In genomic region chr14:50955942-50956508, GRCm38 (mm10) we compare ENCODE assay signal across 8 mouse cellular contexts. TPM values are rescaled to one million over a fixed set of nuclear protein-coding genes. Genes with fewer than 3 reads are reported as not detected.
DNase-seq lines count a peak whose midpoint lies in the region; ATAC-seq and TF ChIP-seq lines count a peak whose summit lies in the region.
"Not testable (repeated sequence)": the region's sequence is repeated elsewhere in the genome, so short reads cannot be mapped to it uniquely, and the experiment has no call there.

Gene Pnp2 (plus strand): TSS chr14:50955992.

- TF ChIP-seq EP300 in ES-Bruce4 (IDR thresholded peaks at IDR 0.05; ENCODE audit: insufficient read depth, low read depth, low read length): not testable (repeated sequence)
- 0 out of 2 replicates have a peak, but pooled peaks have one; percentile 31 for TF ChIP-seq EP300 in liver, postnatal 0 days (IDR thresholded peaks at IDR 0.05; ENCODE audit: low read depth)

- not testable (repeated sequence) for H3K36me3 ChIP-seq in ES-Bruce4 (ENCODE audit: control insufficient read depth, insufficient read depth, low read length, poor library complexity, severe bottlenecking); hindbrain, embryonic 11.5 days (ENCODE audit: control insufficient read depth, insufficient read depth, low read length); liver, postnatal 0 days (replicated peaks; ENCODE audit: insufficient read depth, low read length); stomach, embryonic 14.5 days (ENCODE audit: control insufficient read depth, insufficient read depth, low read length)

- H3K4me3 ChIP-seq in ES-Bruce4 (ENCODE audit: low read depth, low read length): peak within 1 kb of the TSS; percentile 19
- not testable (repeated sequence) for H3K4me3 ChIP-seq in hindbrain, embryonic 11.5 days (ENCODE audit: low read depth, low read length); stomach, embryonic 14.5 days (ENCODE audit: low read depth, low read length)
- H3K4me3 ChIP-seq in liver, postnatal 0 days (ENCODE audit: low read depth, low read length): peak within 1 kb of the TSS; percentile 49

- H3K9ac ChIP-seq in ES-Bruce4 (ENCODE audit: low read depth, poor library complexity, severe bottlenecking): peak within 1 kb of the TSS; percentile 40; the same call in 1 of the 2 replicates
- not testable (repeated sequence) for H3K9ac ChIP-seq in hindbrain, embryonic 11.5 days (ENCODE audit: low read depth, low read length); stomach, embryonic 14.5 days (replicated peaks; ENCODE audit: low read depth, low read length)
- H3K9ac ChIP-seq in liver, postnatal 0 days (replicated peaks): peak within 1 kb of the TSS; percentile 60

- H3K9me3 ChIP-seq in ES-Bruce4 (replicated peaks; ENCODE audit: control insufficient read depth, insufficient read depth, low read length, poor library complexity, severe bottlenecking); hindbrain, embryonic 11.5 days (ENCODE audit: control insufficient read depth, low read length); liver, postnatal 0 days (ENCODE audit: low read length); stomach, embryonic 14.5 days (ENCODE audit: control insufficient read depth, low read depth, low read length): not testable (repeated sequence)

- H3K4me2 ChIP-seq in hindbrain, embryonic 11.5 days (replicated peaks; ENCODE audit: low read depth, low read length): not testable (repeated sequence)
- peak within 1 kb of the TSS; percentile 67 for H3K4me2 ChIP-seq in liver, postnatal 0 days (ENCODE audit: low read depth, low read length)
- H3K4me2 ChIP-seq in stomach, embryonic 14.5 days (replicated peaks; ENCODE audit: low read depth, low read length): 0 out of 2 replicates have a peak within 1 kb of the TSS, but pooled peaks have one; percentile 12

- ATAC-seq in hindbrain, embryonic 11.5 days (ENCODE audit: low FRiP score): peak; percentile 89
- peak; percentile 86 for ATAC-seq in liver, postnatal 0 days
- ATAC-seq in stomach, embryonic 14.5 days (ENCODE audit: insufficient number of reproducible peaks, insufficient read depth, low FRiP score, low read depth): peak; percentile 80

- 9% methylated on average over 18 of the region's 19 CpGs for WGBS in hindbrain, embryonic 11.5 days
- 15% methylated on average over 17 of the region's 19 CpGs for WGBS in liver, postnatal 0 days (ENCODE audit: insufficient replicate concordance)
- WGBS in stomach, embryonic 14.5 days: 7% methylated on average over 19 of the region's 19 CpGs

- not testable (repeated sequence) for H3K27me3 ChIP-seq in ES-Bruce4 (ENCODE audit: control insufficient read depth, insufficient read depth, low read length, poor library complexity, severe bottlenecking); hindbrain, embryonic 11.5 days (ENCODE audit: control insufficient read depth, insufficient read depth, low read length); liver, postnatal 0 days (ENCODE audit: insufficient read depth, low read length); stomach, embryonic 14.5 days (ENCODE audit: control insufficient read depth, insufficient read depth, low read length)

- not testable (repeated sequence) for TF ChIP-seq POLR2A in ES-Bruce4 (IDR thresholded peaks at IDR 0.05; ENCODE audit: insufficient read depth, low read length)

- not testable (repeated sequence) for TF ChIP-seq CTCF in ES-Bruce4 (IDR thresholded peaks at IDR 0.05; ENCODE audit: low read depth, low read length)
- TF ChIP-seq CTCF in liver, postnatal 0 days (IDR thresholded peaks at IDR 0.05; ENCODE audit: low read depth): peak; percentile 46

- H3K27ac ChIP-seq in ES-Bruce4 (ENCODE audit: insufficient read depth, low read length): peak within 1 kb of the TSS; percentile 79
- H3K27ac ChIP-seq in hindbrain, embryonic 11.5 days (ENCODE audit: low read depth, low read length); stomach, embryonic 14.5 days (ENCODE audit: low read length): not testable (repeated sequence)
- peak within 1 kb of the TSS; percentile 85 for H3K27ac ChIP-seq in liver, postnatal 0 days (ENCODE audit: low read depth)

- not testable (repeated sequence) for H3K4me1 ChIP-seq in ES-Bruce4 (ENCODE audit: control insufficient read depth, insufficient read depth, low read length); hindbrain, embryonic 11.5 days (replicated peaks; ENCODE audit: control insufficient read depth, insufficient read depth, low read length); stomach, embryonic 14.5 days (ENCODE audit: control insufficient read depth, insufficient read depth, low read length)
- H3K4me1 ChIP-seq in liver, postnatal 0 days (ENCODE audit: insufficient read depth): peaks cover 14% of the 10 kb centered on the region

- peak; percentile 69 to 76 for DNase-seq in cerebellum, postnatal 14 days
- peak; percentile 38 to 48 for DNase-seq in frontal cortex, postnatal 36 days (ENCODE audit: low spot score in 2 of 2)
- peak; percentile 32 for DNase-seq in hindbrain, embryonic 11.5 days (ENCODE audit: low spot score)
- peak; percentile 9 to 59 for DNase-seq in layer of hippocampus, adult 18-20 months (ENCODE audit: low spot score in 2 of 2)
- peak; percentile 68 for DNase-seq in liver, postnatal 0 days
- DNase-seq in natural killer cell, adult 2 months (ENCODE audit: low spot score in 2 of 2): peak; percentile 53 to 63

RNA-seq across cellular contexts. Expression of gene Pnp2, which starts in this region (rescaled TPM):
- 6.1 and 9.4 TPM in 2 replicates for polyA plus RNA-seq in ES-Bruce4 (2011; ENCODE audit: insufficient read depth, insufficient read length, low read depth, missing spikeins)
- polyA plus RNA-seq in hindbrain, embryonic 11.5 days (2014; fragmentation: Nextera tagmentation; extraction: Ambion mirVana): 0.36 and 0.52 TPM in 2 replicates
- 1 to 10 TPM in 1 of 2 experiments, under 1 TPM in 1; 0.94 to 1.3 TPM for total RNA-seq in layer of hippocampus, adult 18-20 months (2021)
- 7.1 and 7.3 TPM in 2 replicates for polyA plus RNA-seq in liver, postnatal 0 days (2015; fragmentation: Nextera tagmentation; extraction: Ambion mirVana)
- polyA plus RNA-seq in stomach, embryonic 14.5 days (2014; fragmentation: Nextera tagmentation; extraction: Ambion mirVana): 0.31 TPM in 1 of 2 replicates, not detected in the other

Comparison
In these comparisons a context has a peak if more than half of its experiments do, and no peak if none do; other contexts are left out.
1. Peak in DNase-seq and ATAC-seq in hindbrain, embryonic 11.5 days; RNA of the gene not detected or under 1 TPM.
2. Peak in ATAC-seq and H3K4me2 ChIP-seq in stomach, embryonic 14.5 days; RNA of the gene not detected or under 1 TPM.